Mouse (Mus musculus) megakaryocyte, embryonic 14.5 days (primary cell): ENCODE measurements around the gene Tubg2.

ENCODE experiments used
- FLI1 ChIP-seq: IDR thresholded peaks from 2 replicates; pipeline ENCODE4 v1.6.1; 2012; ENCODE audit warnings: low read length, inconsistent platforms, mixed read lengths
- GATA1 ChIP-seq: IDR thresholded peaks from 3 replicates; pipeline ENCODE4 v1.6.1; 2012; ENCODE audit warnings: mixed read lengths, low read length, inconsistent platforms, borderline replicate concordance

DNA sequence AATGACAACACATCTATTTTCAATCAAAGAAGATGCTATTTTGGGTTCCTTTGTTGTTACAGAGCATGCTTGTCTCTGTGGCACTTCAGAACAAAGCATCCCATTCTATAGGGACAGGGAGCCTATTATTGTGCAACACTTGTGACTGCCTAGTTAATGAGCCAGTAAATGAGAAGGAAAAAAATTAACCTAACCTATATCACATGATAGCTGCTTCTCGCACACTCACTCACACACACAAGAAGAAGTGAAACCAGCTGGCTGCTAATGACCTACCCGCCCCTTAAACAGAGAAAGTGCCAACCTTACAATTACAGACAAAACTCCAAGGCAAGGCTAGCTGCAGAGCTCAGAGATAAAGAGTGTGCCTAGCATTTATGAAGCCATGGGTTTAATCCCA lies 40.1 kb upstream of the Tubg2 start:
- TF ChIP-seq GATA1 (no peak), FLI1 (no peak)
